Comparison of ENCODE assay signal across 25 mouse cellular contexts in the genomic region with DNA sequence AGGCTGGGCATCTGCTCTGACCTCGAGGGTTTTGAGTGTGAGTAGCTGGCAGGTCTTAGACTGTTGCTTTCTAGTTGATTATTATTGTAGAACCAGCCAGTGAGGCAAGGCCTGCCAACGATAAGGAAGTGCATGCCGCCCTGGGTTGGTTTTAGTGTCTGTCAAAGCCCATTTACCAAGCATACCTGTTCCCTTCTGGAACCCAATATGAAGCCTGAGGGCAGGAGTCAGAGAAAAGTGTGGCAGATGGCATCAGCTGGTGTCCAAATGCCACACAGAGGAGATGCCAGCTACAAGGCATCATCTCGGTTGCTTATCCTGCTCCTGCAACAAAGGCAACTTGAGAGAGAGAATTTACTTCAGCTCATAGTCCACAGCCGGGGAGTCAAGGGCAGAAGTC. TPM values are rescaled to one million over a fixed set of nuclear protein-coding genes. Genes with fewer than 3 reads are reported as not detected.
DNase-seq lines count a peak whose midpoint lies in the region; ATAC-seq lines count a peak whose summit lies in the region.
"Had no signal": no experiment of that assay in that cellular context is flagged by ENCODE, and none has a peak within 500 bp of the region (broad histone marks: within the 10 kb centered on the region; RNA-seq: fewer than 3 reads in every experiment).

No protein-coding gene starts in this region.

- H3K36me3 ChIP-seq in midbrain, embryonic 11.5 days (ENCODE audit: control insufficient read depth, insufficient read depth, low read length): no peaks in the 10 kb centered on the region
- H3K36me3 ChIP-seq in midbrain, embryonic 14.5 days (ENCODE audit: control insufficient read depth, insufficient read depth, low read length): no peaks in the 10 kb centered on the region
- H3K36me3 ChIP-seq in intestine, embryonic 16.5 days (ENCODE audit: control insufficient read depth, insufficient read depth, low read length): no peaks in the 10 kb centered on the region
- no peaks in the 10 kb centered on the region for H3K36me3 ChIP-seq in kidney, embryonic 14.5 days (ENCODE audit: control insufficient read depth, insufficient read depth, low read length)
- H3K36me3 ChIP-seq: embryonic facial prominence, embryonic 10.5 days; embryonic facial prominence, embryonic 15.5 days; forebrain, embryonic 12.5 days; heart, embryonic 10.5 days; heart, embryonic 15.5 days; hindbrain, embryonic 12.5 days; limb, embryonic 12.5 days; lung, embryonic 15.5 days; midbrain, embryonic 12.5 days had no signal

- no peaks in the 10 kb centered on the region for H3K9me3 ChIP-seq in midbrain, embryonic 11.5 days (ENCODE audit: control insufficient read depth, low read length)
- H3K9me3 ChIP-seq in midbrain, embryonic 14.5 days (ENCODE audit: control insufficient read depth, low read length): no peaks in the 10 kb centered on the region
- no peaks in the 10 kb centered on the region for H3K9me3 ChIP-seq in intestine, embryonic 16.5 days (ENCODE audit: control insufficient read depth, low read length)
- H3K9me3 ChIP-seq in kidney, embryonic 14.5 days (ENCODE audit: control insufficient read depth, low read length): no peaks in the 10 kb centered on the region
- H3K9me3 ChIP-seq: embryonic facial prominence, embryonic 10.5 days; embryonic facial prominence, embryonic 15.5 days; forebrain, embryonic 12.5 days; heart, embryonic 10.5 days; heart, embryonic 15.5 days; hindbrain, embryonic 12.5 days; limb, embryonic 12.5 days; lung, embryonic 15.5 days; midbrain, embryonic 12.5 days had no signal

- peaks cover 3% of the 10 kb centered on the region; the same call in 1 of the 2 replicates for H3K27me3 ChIP-seq in midbrain, embryonic 11.5 days (ENCODE audit: control insufficient read depth, insufficient read depth, low read length)
- 0 out of 2 replicates have a peak, but pooled peaks cover 3% of the 10 kb centered on the region for H3K27me3 ChIP-seq in midbrain, embryonic 14.5 days (ENCODE audit: control insufficient read depth, insufficient read depth, low read length)
- H3K27me3 ChIP-seq in intestine, embryonic 16.5 days (replicated peaks; ENCODE audit: control insufficient read depth, insufficient read depth, low read length): no peaks in the 10 kb centered on the region; the same call in 1 of the 2 replicates
- no peaks in the 10 kb centered on the region for H3K27me3 ChIP-seq in kidney, embryonic 14.5 days (ENCODE audit: control insufficient read depth, insufficient read depth, low read length)
- H3K27me3 ChIP-seq: embryonic facial prominence, embryonic 15.5 days had no signal

- H3K4me3 ChIP-seq in midbrain, embryonic 11.5 days (ENCODE audit: low read depth, low read length): no peak overlapping the region
- H3K4me3 ChIP-seq in midbrain, embryonic 14.5 days (replicated peaks; ENCODE audit: low read depth, low read length): no peak overlapping the region
- H3K4me3 ChIP-seq in intestine, embryonic 16.5 days (ENCODE audit: low read length): no peak overlapping the region
- H3K4me3 ChIP-seq in kidney, embryonic 14.5 days (ENCODE audit: low read length): no peak overlapping the region
- H3K4me3 ChIP-seq: embryonic facial prominence, embryonic 10.5 days; embryonic facial prominence, embryonic 15.5 days; forebrain, embryonic 12.5 days; heart, embryonic 10.5 days; heart, embryonic 15.5 days; hindbrain, embryonic 12.5 days; limb, embryonic 12.5 days; lung, embryonic 15.5 days; midbrain, embryonic 12.5 days had no signal

- WGBS in midbrain, embryonic 11.5 days: 85% methylated on average over 5 of the region's 5 CpGs
- WGBS in midbrain, embryonic 14.5 days: 73% methylated on average over 5 of the region's 5 CpGs
- 79% methylated on average over 5 of the region's 5 CpGs for WGBS in intestine, embryonic 16.5 days
- 77% methylated on average over 5 of the region's 5 CpGs for WGBS in kidney, embryonic 14.5 days

- H3K4me1 ChIP-seq in midbrain, embryonic 11.5 days (ENCODE audit: control insufficient read depth, insufficient read depth, low read length): 0 out of 2 replicates have a peak, but pooled peaks cover 2% of the 10 kb centered on the region
- no peaks in the 10 kb centered on the region for H3K4me1 ChIP-seq in midbrain, embryonic 14.5 days (ENCODE audit: control insufficient read depth, insufficient read depth, low read length)
- peaks cover 5% of the 10 kb centered on the region; the same call in 1 of the 2 replicates for H3K4me1 ChIP-seq in intestine, embryonic 16.5 days (ENCODE audit: control insufficient read depth, insufficient read depth, low read length)
- H3K4me1 ChIP-seq in kidney, embryonic 14.5 days (ENCODE audit: control insufficient read depth, insufficient read depth, low read length): no peaks in the 10 kb centered on the region

- H3K9ac ChIP-seq in midbrain, embryonic 11.5 days (ENCODE audit: low read length): no peak overlapping the region
- H3K9ac ChIP-seq in midbrain, embryonic 14.5 days (replicated peaks; ENCODE audit: low read length): no peak overlapping the region
- H3K9ac ChIP-seq in intestine, embryonic 16.5 days (ENCODE audit: low read depth, low read length): no peak overlapping the region
- no peak overlapping the region for H3K9ac ChIP-seq in kidney, embryonic 14.5 days (ENCODE audit: low read depth, low read length)
- H3K9ac ChIP-seq: embryonic facial prominence, embryonic 15.5 days; forebrain, embryonic 12.5 days; forebrain, postnatal 0 days; heart, embryonic 15.5 days; hindbrain, embryonic 12.5 days; limb, embryonic 12.5 days; lung, embryonic 15.5 days; midbrain, embryonic 12.5 days had no signal

- DNase-seq in midbrain, embryonic 11.5 days (ENCODE audit: low spot score, missing footprints): peak; percentile 8
- DNase-seq in midbrain, embryonic 14.5 days: no peak
- peak; percentile 78 to 84 for DNase-seq in cerebellum, adult 18-20 months
- peak; percentile 75 to 80 for DNase-seq in cerebellum, postnatal 10 days
- DNase-seq in heart, adult 9 months (ENCODE audit: low spot score in 2 of 2): no peak
- DNase-seq: adrenal gland, postnatal 14 days; forebrain, postnatal 0 days; gastrocnemius, postnatal 10 days; kidney, adult 2 months; kidney, postnatal 4 days; layer of hippocampus, postnatal 36 days; right cerebral cortex, postnatal 14 days had no signal

- no peak for ATAC-seq in midbrain, embryonic 11.5 days (ENCODE audit: low FRiP score)
- ATAC-seq in midbrain, embryonic 14.5 days (ENCODE audit: low FRiP score, low TSS enrichment): no peak
- no peak for ATAC-seq in intestine, embryonic 16.5 days
- ATAC-seq in kidney, embryonic 14.5 days (ENCODE audit: low FRiP score, low TSS enrichment): no peak
- ATAC-seq: CD4-positive, CD25-positive, alpha-beta regulatory T cell, adult 4 months; forebrain, postnatal 0 days had no signal

- H3K27ac ChIP-seq in midbrain, embryonic 11.5 days (ENCODE audit: low read depth, low read length): no peak overlapping the region
- no peak overlapping the region for H3K27ac ChIP-seq in midbrain, embryonic 14.5 days (replicated peaks; ENCODE audit: low read depth, low read length)
- no peak overlapping the region for H3K27ac ChIP-seq in intestine, embryonic 16.5 days (ENCODE audit: low read length)
- no peak overlapping the region for H3K27ac ChIP-seq in kidney, embryonic 14.5 days (ENCODE audit: low read depth, low read length)
- H3K27ac ChIP-seq: embryonic facial prominence, embryonic 10.5 days; embryonic facial prominence, embryonic 15.5 days; forebrain, embryonic 12.5 days; heart, embryonic 10.5 days; heart, embryonic 15.5 days; hindbrain, embryonic 12.5 days; kidney, postnatal 0 days; limb, embryonic 12.5 days; lung, embryonic 15.5 days; midbrain, embryonic 12.5 days had no signal

- no peak overlapping the region for H3K4me2 ChIP-seq in midbrain, embryonic 11.5 days
- H3K4me2 ChIP-seq in midbrain, embryonic 14.5 days (ENCODE audit: low read length): no peak overlapping the region
- H3K4me2 ChIP-seq in intestine, embryonic 16.5 days (ENCODE audit: low read depth, low read length): no peak overlapping the region
- no peak overlapping the region for H3K4me2 ChIP-seq in kidney, embryonic 14.5 days (replicated peaks; ENCODE audit: low read depth, low read length)
- H3K4me2 ChIP-seq: embryonic facial prominence, embryonic 15.5 days; forebrain, embryonic 12.5 days; heart, embryonic 15.5 days; hindbrain, embryonic 12.5 days; limb, embryonic 12.5 days; lung, embryonic 15.5 days; midbrain, embryonic 12.5 days had no signal

RNA-seq across cellular contexts. Expression of a gene that starts 59.6 kb away (rescaled TPM):
- polyA plus RNA-seq in midbrain, embryonic 11.5 days (2014; fragmentation: Nextera tagmentation; extraction: Ambion mirVana): 0.68 and 0.73 TPM in 2 replicates
- 3.4 and 4.3 TPM in 2 replicates for polyA plus RNA-seq in midbrain, embryonic 14.5 days (2014; fragmentation: Nextera tagmentation; extraction: Ambion mirVana)
- polyA plus RNA-seq in intestine, embryonic 16.5 days (2015; fragmentation: Nextera tagmentation; extraction: Ambion mirVana): 1.2 and 1.8 TPM in 2 replicates
- polyA plus RNA-seq in kidney, embryonic 14.5 days (2014; fragmentation: Nextera tagmentation; extraction: Ambion mirVana): 0.23 and 0.24 TPM in 2 replicates

Comparison
In these comparisons a context has a peak if more than half of its experiments do, and no peak if none do; other contexts are left out.
1. DNase-seq: peak in midbrain, embryonic 11.5 days (single experiment), cerebellum, adult 18-20 months (2 of 2) and cerebellum, postnatal 10 days (2 of 2); none in midbrain, embryonic 14.5 days (single experiment) and heart, adult 9 months (0 of 2).